27 mouse cellular contexts compared by ENCODE assay signal in the genomic region with DNA sequence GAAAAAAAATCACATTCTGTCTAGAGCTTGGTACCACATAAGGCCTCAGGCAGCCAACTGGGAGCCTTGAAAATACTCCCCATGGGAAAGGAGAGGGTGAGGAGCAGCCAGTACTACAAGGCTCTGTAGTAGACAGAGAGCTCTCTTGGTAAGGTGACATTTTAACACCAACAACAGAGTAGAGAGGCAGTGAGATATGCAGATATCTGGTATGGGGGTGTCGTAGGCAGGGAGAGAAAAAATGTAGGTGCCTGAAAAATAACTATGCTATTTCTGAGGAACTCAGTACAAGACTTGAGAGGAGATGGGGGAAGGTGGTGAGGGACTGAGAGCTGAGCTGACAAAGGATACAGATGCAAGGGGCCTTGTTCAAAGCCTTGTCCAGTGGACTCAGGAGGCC.
DNase-seq lines count a peak whose midpoint lies in the region; ATAC-seq lines count a peak whose summit lies in the region.
"Had no signal": no experiment of that assay in that cellular context is flagged by ENCODE, and none has a peak within 500 bp of the region (broad histone marks: within the 10 kb centered on the region; RNA-seq: fewer than 3 reads in every experiment).

No protein-coding gene starts in this region.

- no peaks in the 10 kb centered on the region for H3K4me1 ChIP-seq in intestine, embryonic 15.5 days (replicated peaks)
- H3K4me1 ChIP-seq: embryonic facial prominence, embryonic 15.5 days; forebrain, embryonic 10.5 days; heart, embryonic 10.5 days; hindbrain, embryonic 12.5 days had no signal

- ATAC-seq in frontal cortex, adult (ENCODE audit: low TSS enrichment): peak; percentile 90
- ATAC-seq in intestine, embryonic 15.5 days: no peak
- ATAC-seq: CD4-positive, CD25-positive, alpha-beta regulatory T cell, adult 4 months; forebrain, embryonic 16.5 days; hindbrain, embryonic 16.5 days had no signal

- intact Hi-C loops in left cerebral cortex, postnatal 10 days (cut with DNase I): loop anchor here (5.0 kb wide), 1 partner anchor 222 kb away; no protein-coding TSS in a partner anchor
- intact Hi-C loops in left cerebral cortex, postnatal 14 days (cut with DNase I): no loop called here

- H3K9ac ChIP-seq in intestine, embryonic 15.5 days: no peak overlapping the region
- H3K9ac ChIP-seq: embryonic facial prominence, embryonic 15.5 days; hindbrain, embryonic 12.5 days had no signal

- H3K4me2 ChIP-seq in intestine, embryonic 15.5 days (replicated peaks): no peak overlapping the region
- H3K4me2 ChIP-seq: embryonic facial prominence, embryonic 15.5 days; hindbrain, embryonic 12.5 days had no signal

- H3K27ac ChIP-seq in intestine, embryonic 15.5 days: no peak overlapping the region
- H3K27ac ChIP-seq: embryonic facial prominence, embryonic 15.5 days; forebrain, embryonic 10.5 days; heart, embryonic 10.5 days; hindbrain, embryonic 12.5 days had no signal

- WGBS in intestine, embryonic 15.5 days: 77% methylated on average over 1 of the region's 1 CpGs

- H3K4me3 ChIP-seq in intestine, embryonic 15.5 days (replicated peaks): no peak overlapping the region
- H3K4me3 ChIP-seq: embryonic facial prominence, embryonic 15.5 days; erythroblast, embryonic 14.5 days; forebrain, embryonic 10.5 days; heart, embryonic 10.5 days; hindbrain, embryonic 12.5 days had no signal

- no peak for DNase-seq in frontal cortex, postnatal 14 days (ENCODE audit: low spot score in 2 of 2)
- peak; percentile 8 to 41 for DNase-seq in left cerebral cortex, adult 18-20 months (ENCODE audit: low spot score in 2 of 2)
- no peak for DNase-seq in left cerebral cortex, postnatal 10 days (ENCODE audit: extremely low spot score in 1 of 2, low spot score in 2 of 2)
- DNase-seq in brain, adult 2 months (ENCODE audit: low read depth, low spot score): peak; percentile 69
- DNase-seq in left cerebral cortex, postnatal 14 days (ENCODE audit: low spot score in 2 of 2): peak; percentile 8 to 20
- no peak for DNase-seq in gastrocnemius, postnatal 10 days
- DNase-seq: adrenal gland, adult 8-10 months; adrenal gland, postnatal 36 days; B cell, adult 2 months; cerebellum, adult 11 months; cerebellum, adult 8-10 months; cerebellum, postnatal 14 days; embryo, embryonic 11 days; gastrocnemius, postnatal 25 days; heart, postnatal 10 days; heart, postnatal 4 days had no signal

- H3K9me3 ChIP-seq in intestine, embryonic 15.5 days: no peaks in the 10 kb centered on the region
- H3K9me3 ChIP-seq: embryonic facial prominence, embryonic 15.5 days; forebrain, embryonic 10.5 days; G1E; heart, embryonic 10.5 days; hindbrain, embryonic 12.5 days had no signal

- no peaks in the 10 kb centered on the region for H3K36me3 ChIP-seq in intestine, embryonic 15.5 days
- H3K36me3 ChIP-seq: embryonic facial prominence, embryonic 15.5 days; forebrain, embryonic 10.5 days; G1E; heart, embryonic 10.5 days; hindbrain, embryonic 12.5 days had no signal

- no peaks in the 10 kb centered on the region for H3K27me3 ChIP-seq in intestine, embryonic 15.5 days (replicated peaks)
- H3K27me3 ChIP-seq: embryonic facial prominence, embryonic 15.5 days; hindbrain, embryonic 12.5 days had no signal

Comparison
In these comparisons a context has a peak if more than half of its experiments do, and no peak if none do; other contexts are left out.
1. DNase-seq: peak in left cerebral cortex, adult 18-20 months (2 of 2), brain, adult 2 months (single experiment) and left cerebral cortex, postnatal 14 days (2 of 2); none in frontal cortex, postnatal 14 days (0 of 2), left cerebral cortex, postnatal 10 days (0 of 2) and gastrocnemius, postnatal 10 days (single experiment).